Mouse (Mus musculus): ENCODE measurements around the gene Faah. TPM values are rescaled to one million over a fixed set of nuclear protein-coding genes. Genes with fewer than 3 reads are reported as not detected.

Faah gene
- polyA plus RNA-seq, 1 experiment = 5.1 TPM

- no peak overlapping the region for H3K27ac ChIP-seq (ENCODE audit: control insufficient read depth, insufficient read depth, low read depth, low read length, poor library complexity)
- H3K4me3 ChIP-seq (replicated peaks; ENCODE audit: control insufficient read depth, low read depth, low read length) = no peak overlapping the region
- 11% methylated on average over 37 of the region's 37 CpGs for WGBS
- TF ChIP-seq CTCF (IDR thresholded peaks at IDR 0.05; ENCODE audit: control insufficient read depth, insufficient read depth, low read length) = no peak
- no peak for TF ChIP-seq POLR2A (IDR thresholded peaks at IDR 0.05; ENCODE audit: borderline replicate concordance, control insufficient read depth, low read depth, low read length)
- H3K4me1 ChIP-seq (ENCODE audit: control insufficient read depth, insufficient read depth, low read length) = no peaks in the 10 kb centered on the region
Observed at GRCm38 (mm10) chr4:115938276-115939160, 79.2 kb downstream of the Faah start.

GRCm38 (mm10) chr4:115937061-115937976 is 80.4 kb downstream of the Faah start:
- WGBS = 6% methylated on average over 19 of the region's 19 CpGs

GRCm38 (mm10) chr4:115936646-115937045 is 81.1 kb downstream of the Faah start:
- Histone ChIP-seq H3K27ac (ENCODE audit: control insufficient read depth, insufficient read depth, low read depth, low read length, poor library complexity) (no peak overlapping the region), H3K4me3 (replicated peaks; ENCODE audit: control insufficient read depth, low read depth, low read length) (no peak overlapping the region), H3K4me1 (ENCODE audit: control insufficient read depth, insufficient read depth, low read length) (no peaks in the 10 kb centered on the region)
- 3% methylated on average over 20 of the region's 20 CpGs for WGBS
- TF ChIP-seq CTCF (IDR thresholded peaks at IDR 0.05; ENCODE audit: control insufficient read depth, insufficient read depth, low read length) = no peak
- no peak for TF ChIP-seq POLR2A (IDR thresholded peaks at IDR 0.05; ENCODE audit: borderline replicate concordance, control insufficient read depth, low read depth, low read length)

More at GRCm38 (mm10) chr4:115937061-115937976, 80.4 kb downstream of the Faah start:
- Histone ChIP-seq H3K4me3 (replicated peaks; ENCODE audit: control insufficient read depth, low read depth, low read length) (no peak overlapping the region), H3K4me1 (ENCODE audit: control insufficient read depth, insufficient read depth, low read length) (no peaks in the 10 kb centered on the region), H3K27ac (ENCODE audit: control insufficient read depth, insufficient read depth, low read depth, low read length, poor library complexity) (no peak overlapping the region)
- TF ChIP-seq CTCF (IDR thresholded peaks at IDR 0.05; ENCODE audit: control insufficient read depth, insufficient read depth, low read length) = no peak
- TF ChIP-seq POLR2A (IDR thresholded peaks at IDR 0.05; ENCODE audit: borderline replicate concordance, control insufficient read depth, low read depth, low read length) = no peak

GRCm38 (mm10) chr4:115935835-115936581 is 81.7 kb downstream of the Faah start:
- no peak overlapping the region for H3K27ac ChIP-seq (ENCODE audit: control insufficient read depth, insufficient read depth, low read depth, low read length, poor library complexity)
- no peak for TF ChIP-seq POLR2A (IDR thresholded peaks at IDR 0.05; ENCODE audit: borderline replicate concordance, control insufficient read depth, low read depth, low read length)
- no peak for TF ChIP-seq CTCF (IDR thresholded peaks at IDR 0.05; ENCODE audit: control insufficient read depth, insufficient read depth, low read length)
- no peak overlapping the region for H3K4me3 ChIP-seq (replicated peaks; ENCODE audit: control insufficient read depth, low read depth, low read length)
- H3K4me1 ChIP-seq (ENCODE audit: control insufficient read depth, insufficient read depth, low read length) = no peaks in the 10 kb centered on the region
- 3% methylated on average over 36 of the region's 36 CpGs for WGBS

- Histone ChIP-seq H3K4me1 (ENCODE audit: control insufficient read depth, insufficient read depth, low read length) (no peaks in the 10 kb centered on the region), H3K4me3 (replicated peaks; ENCODE audit: control insufficient read depth, low read depth, low read length) (no peak overlapping the region), H3K27ac (ENCODE audit: control insufficient read depth, insufficient read depth, low read depth, low read length, poor library complexity) (no peak overlapping the region)
- TF ChIP-seq POLR2A (IDR thresholded peaks at IDR 0.05; ENCODE audit: borderline replicate concordance, control insufficient read depth, low read depth, low read length) (no peak), CTCF (IDR thresholded peaks at IDR 0.05; ENCODE audit: control insufficient read depth, insufficient read depth, low read length) (no peak)
- whole genome bisulfite sequencing = 60% methylated on average over 13 of the region's 13 CpGs
Observed at GRCm38 (mm10) chr4:115931556-115932088, 86.1 kb downstream of the Faah start.

- no peak overlapping the region for H3K4me3 ChIP-seq (replicated peaks; ENCODE audit: control insufficient read depth, low read depth, low read length)
- no peaks in the 10 kb centered on the region for H3K4me1 ChIP-seq (ENCODE audit: control insufficient read depth, insufficient read depth, low read length)
- H3K27ac ChIP-seq (ENCODE audit: control insufficient read depth, insufficient read depth, low read depth, low read length, poor library complexity) = no peak overlapping the region
- WGBS = 49% methylated on average over 7 of the region's 7 CpGs
- TF ChIP-seq POLR2A (IDR thresholded peaks at IDR 0.05; ENCODE audit: borderline replicate concordance, control insufficient read depth, low read depth, low read length) = no peak
- no peak for TF ChIP-seq CTCF (IDR thresholded peaks at IDR 0.05; ENCODE audit: control insufficient read depth, insufficient read depth, low read length)
Observed at GRCm38 (mm10) chr4:115927637-115928036, 90.1 kb downstream of the Faah start.

- TF ChIP-seq POLR2A (IDR thresholded peaks at IDR 0.05; ENCODE audit: borderline replicate concordance, control insufficient read depth, low read depth, low read length) = no peak
- TF ChIP-seq CTCF (IDR thresholded peaks at IDR 0.05; ENCODE audit: control insufficient read depth, insufficient read depth, low read length) = no peak
- Histone ChIP-seq H3K27ac (ENCODE audit: control insufficient read depth, insufficient read depth, low read depth, low read length, poor library complexity) (no peak overlapping the region), H3K4me3 (replicated peaks; ENCODE audit: control insufficient read depth, low read depth, low read length) (no peak overlapping the region), H3K4me1 (ENCODE audit: control insufficient read depth, insufficient read depth, low read length) (no peaks in the 10 kb centered on the region)
- 73% methylated on average over 16 of the region's 16 CpGs for WGBS
Observed at GRCm38 (mm10) chr4:115923262-115923880, 94.4 kb downstream of the Faah start.

Data from bone marrow, adult 2 months (tissue).